Mouse (Mus musculus): ENCODE data around the gene Cypt4. TPM values are rescaled to one million over a fixed set of nuclear protein-coding genes. Genes with fewer than 3 reads are reported as not detected.
"Not testable (repeated sequence)": the region's sequence is repeated elsewhere in the genome, so short reads cannot be mapped to it uniquely, and the experiment has no call there.

Gene Cypt4
- polyA plus RNA-seq (2021), result not detected

DNA sequence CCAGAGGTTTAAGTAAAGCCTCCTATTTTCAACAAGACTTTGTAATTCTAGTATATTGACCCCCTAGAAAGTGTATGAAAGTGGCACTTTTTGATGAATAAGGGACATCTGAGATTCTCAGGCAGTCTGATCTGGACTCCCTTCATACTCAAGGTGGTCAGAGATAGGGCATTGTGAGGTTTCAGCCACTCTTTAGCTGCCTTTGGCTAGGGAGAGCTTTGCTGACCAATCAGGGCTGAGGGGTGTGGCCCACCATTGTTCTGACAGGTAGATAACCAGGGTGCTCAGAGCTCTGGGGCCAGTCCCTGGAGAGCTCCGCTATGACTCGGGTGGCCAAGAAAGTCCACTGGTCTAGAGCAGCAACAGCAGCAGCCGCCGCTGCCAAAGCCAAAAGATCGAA lies at the start of gene Cypt4:
TSS of gene Cypt4 (plus strand) at position 301 of the 400 bp plus-strand sequence.
- ChIA-PET POLR2A (no interaction called here), CTCF (no interaction called here)
- in situ Hi-C loops (cut with MboI; ENCODE audit: low pct_unique_long_range_greater_than_20kb), result no loop called here
- H3K27me3 ChIP-seq, result peaks cover 12% of the 10 kb centered on the region
- ATAC-seq, result no peak
- no peak for TF ChIP-seq CTCF (IDR thresholded peaks at IDR 0.05)
- DNase-seq (ENCODE audit: low read depth, low spot score), result no peak

DNA sequence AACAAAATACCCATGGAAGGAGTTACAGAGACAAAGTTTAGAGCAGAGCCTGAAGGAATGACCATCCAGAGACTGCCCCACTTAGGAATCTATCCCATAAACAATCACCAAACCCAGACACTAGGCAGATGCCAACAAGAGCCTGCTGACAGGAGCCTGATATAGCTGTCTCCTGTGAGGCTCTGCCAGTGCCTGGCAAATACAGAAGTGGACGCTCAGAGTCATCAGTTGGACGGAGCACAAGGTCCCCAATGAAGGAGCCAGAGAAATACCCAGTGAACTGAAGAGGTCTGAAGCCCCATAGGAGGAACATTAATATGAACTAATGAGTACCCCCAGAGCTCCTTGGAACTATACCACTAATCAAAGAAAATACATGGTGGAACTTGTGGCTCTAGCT lies 12.3 kb downstream of the Cypt4 start:
- CTCF ChIA-PET; ATAC-seq; DNase-seq (ENCODE audit: low read depth, low spot score); POLR2A ChIA-PET; in situ Hi-C loops (cut with MboI; ENCODE audit: low pct_unique_long_range_greater_than_20kb): not testable (repeated sequence)
- H3K27me3 ChIP-seq, result peaks cover 25% of the 10 kb centered on the region

Other genes with a start within 250 kb of the Cypt4 start
- gene Dpy19l1, start 122.1 kb upstream of the Cypt4 start, polyA plus RNA-seq (2021), result 25.4 TPM
- gene Dpy19l2, start 71.1 kb downstream of the Cypt4 start, polyA plus RNA-seq (2021), result 0.05 TPM
- 6.6 TPM for gene Tbx20, start 149.1 kb downstream of the Cypt4 start, polyA plus RNA-seq (2021)